Mouse (Mus musculus): ENCODE data around the gene Aqp9. TPM values are rescaled to one million over a fixed set of nuclear protein-coding genes. Genes with fewer than 3 reads are reported as not detected.

Aqp9 gene
- 1.3 and 1.5 TPM in 2 replicates for polyA plus RNA-seq (2015; fragmentation: Nextera tagmentation; extraction: Ambion mirVana)

GRCm38 (mm10) chr9:71168511-71168910 lies at the start of gene Aqp9:
Aqp9 (minus strand) TSS chr9:71168682.
- Histone ChIP-seq H3K27ac (replicated peaks) (peak within 1 kb of the TSS; percentile 77), H3K9ac (no peak within 1 kb of the TSS), H3K9me3 (replicated peaks) (no peaks in the 10 kb centered on the region), H3K36me3 (no peaks in the 10 kb centered on the region), H3K4me2 (replicated peaks) (peak within 1 kb of the TSS; percentile 8; the same call in 1 of the 2 replicates), H3K27me3 (no peaks in the 10 kb centered on the region), H3K4me1 (peaks cover 17% of the 10 kb centered on the region), H3K4me3 (replicated peaks) (no peak within 1 kb of the TSS)
- no peak for ATAC-seq (ENCODE audit: insufficient number of reproducible peaks, low FRiP score, low TSS enrichment, low read depth)
- WGBS = 33% methylated on average over 12 of the region's 12 CpGs

DNA sequence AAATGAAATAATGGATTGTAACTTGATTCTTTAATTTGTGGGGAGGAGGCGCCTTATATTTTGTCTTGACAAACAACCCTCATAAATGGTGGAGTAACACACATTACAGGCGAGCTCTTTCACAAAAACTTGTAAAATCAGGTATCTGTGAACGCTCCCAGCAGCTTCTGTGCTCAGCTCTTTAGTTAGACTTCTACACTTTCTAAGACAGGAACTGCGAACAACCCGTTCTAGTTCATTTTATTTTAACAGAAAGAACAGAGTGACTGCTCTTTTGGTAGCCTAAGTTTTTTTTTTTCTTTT lies 49.3 kb upstream of the Aqp9 start:
- no peak for ATAC-seq (ENCODE audit: insufficient number of reproducible peaks, low FRiP score, low TSS enrichment, low read depth)
- H3K27ac ChIP-seq (replicated peaks) = no peak overlapping the region
- H3K4me2 ChIP-seq (replicated peaks) = no peak overlapping the region
- H3K27me3 ChIP-seq = peaks cover 56% of the 10 kb centered on the region
- 30% methylated on average over 5 of the region's 5 CpGs for WGBS
- peaks cover 17% of the 10 kb centered on the region for H3K4me1 ChIP-seq
- H3K36me3 ChIP-seq = no peaks in the 10 kb centered on the region
- no peak overlapping the region for H3K9ac ChIP-seq
- H3K4me3 ChIP-seq (replicated peaks) = no peak overlapping the region
- no peaks in the 10 kb centered on the region for H3K9me3 ChIP-seq (replicated peaks)

DNA sequence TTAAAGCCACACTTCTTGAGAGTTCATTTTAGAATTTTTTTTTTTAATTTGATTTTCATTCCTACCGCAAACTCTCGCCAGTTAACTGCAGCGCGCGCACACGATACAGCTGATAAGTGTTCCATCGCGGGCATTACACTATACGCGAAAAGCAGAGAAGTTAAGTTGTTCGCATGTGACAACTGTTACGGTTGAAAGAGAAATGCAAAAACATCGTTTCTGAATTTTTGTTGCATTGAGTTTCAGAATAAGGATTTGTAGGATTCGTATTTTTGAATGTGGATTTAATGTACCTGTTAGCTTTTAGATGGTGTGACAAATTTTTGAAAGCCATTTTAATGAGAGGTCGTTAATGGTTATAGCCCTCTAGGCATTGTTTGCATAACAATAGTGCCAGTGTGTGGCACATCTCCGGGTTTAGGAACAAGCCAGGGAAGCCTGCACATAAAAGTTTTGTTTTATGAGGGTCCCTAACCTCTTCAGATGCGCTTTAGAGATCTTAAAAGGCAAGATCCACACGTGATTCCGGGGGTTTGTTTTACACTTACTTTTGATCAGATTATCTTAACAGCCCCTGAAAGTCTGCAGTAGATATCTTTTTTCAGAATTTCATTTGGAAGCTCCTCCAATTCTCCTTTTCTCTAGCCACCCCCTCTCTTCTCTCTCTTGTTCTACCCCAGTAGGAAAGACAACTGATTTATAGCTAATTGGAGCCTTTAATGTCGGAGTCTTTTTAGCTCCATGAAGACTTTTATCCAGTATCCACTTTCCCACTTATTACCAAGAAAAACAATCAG lies 48.7 kb upstream of the Aqp9 start:
- Histone ChIP-seq H3K4me1 (peaks cover 17% of the 10 kb centered on the region), H3K27me3 (peaks cover 60% of the 10 kb centered on the region), H3K9me3 (replicated peaks) (no peaks in the 10 kb centered on the region), H3K4me2 (replicated peaks) (peak overlapping the region; percentile 86), H3K4me3 (replicated peaks) (peak overlapping the region; percentile 43), H3K9ac (no peak overlapping the region), H3K36me3 (no peaks in the 10 kb centered on the region), H3K27ac (replicated peaks) (no peak overlapping the region)
- WGBS = 5% methylated on average over 20 of the region's 20 CpGs
- no peak for ATAC-seq (ENCODE audit: insufficient number of reproducible peaks, low FRiP score, low TSS enrichment, low read depth)

- ATAC-seq (ENCODE audit: insufficient number of reproducible peaks, low FRiP score, low TSS enrichment, low read depth) = no peak
- WGBS = under 1% methylated on average over 57 of the region's 57 CpGs
- no peaks in the 10 kb centered on the region for H3K36me3 ChIP-seq
- H3K27me3 ChIP-seq = peaks cover 64% of the 10 kb centered on the region
- H3K9ac ChIP-seq = peak overlapping the region; percentile 23
- H3K4me1 ChIP-seq = peaks cover 17% of the 10 kb centered on the region
- no peaks in the 10 kb centered on the region for H3K9me3 ChIP-seq (replicated peaks)
- H3K4me3 ChIP-seq (replicated peaks) = peak overlapping the region; percentile 43
- peak overlapping the region; percentile 86 for H3K4me2 ChIP-seq (replicated peaks)
- no peak overlapping the region for H3K27ac ChIP-seq (replicated peaks)
These were observed 47.8 kb upstream of the Aqp9 start for GRCm38 (mm10) chr9:71216036-71216995.

GRCm38 (mm10) chr9:71215248-71216035 lies 47.0 kb upstream of the Aqp9 start, which contains the start of gene Aldh1a2:
Aldh1a2 (plus strand) TSS chr9:71215789.
- peak; percentile 80 for ATAC-seq (ENCODE audit: insufficient number of reproducible peaks, low FRiP score, low TSS enrichment, low read depth)
- Histone ChIP-seq H3K9ac (peak within 1 kb of the TSS; percentile 23), H3K4me2 (replicated peaks) (peak within 1 kb of the TSS; percentile 86), H3K27me3 (peaks cover 68% of the 10 kb centered on the region), H3K4me1 (peaks cover 17% of the 10 kb centered on the region), H3K9me3 (replicated peaks) (no peaks in the 10 kb centered on the region), H3K4me3 (replicated peaks) (peak within 1 kb of the TSS; percentile 43), H3K36me3 (no peaks in the 10 kb centered on the region), H3K27ac (replicated peaks) (no peak within 1 kb of the TSS)
- WGBS = 2% methylated on average over 81 of the region's 97 CpGs

GRCm38 (mm10) chr9:71213636-71214035 lies 45.2 kb upstream of the Aqp9 start:
- WGBS = 27% methylated on average over 4 of the region's 4 CpGs
- Histone ChIP-seq H3K9ac (no peak overlapping the region), H3K4me3 (replicated peaks) (no peak overlapping the region), H3K4me1 (peaks cover 17% of the 10 kb centered on the region), H3K36me3 (no peaks in the 10 kb centered on the region), H3K27me3 (peaks cover 66% of the 10 kb centered on the region), H3K9me3 (replicated peaks) (no peaks in the 10 kb centered on the region), H3K27ac (replicated peaks) (no peak overlapping the region), H3K4me2 (replicated peaks) (no peak overlapping the region)
- no peak for ATAC-seq (ENCODE audit: insufficient number of reproducible peaks, low FRiP score, low TSS enrichment, low read depth)

DNA sequence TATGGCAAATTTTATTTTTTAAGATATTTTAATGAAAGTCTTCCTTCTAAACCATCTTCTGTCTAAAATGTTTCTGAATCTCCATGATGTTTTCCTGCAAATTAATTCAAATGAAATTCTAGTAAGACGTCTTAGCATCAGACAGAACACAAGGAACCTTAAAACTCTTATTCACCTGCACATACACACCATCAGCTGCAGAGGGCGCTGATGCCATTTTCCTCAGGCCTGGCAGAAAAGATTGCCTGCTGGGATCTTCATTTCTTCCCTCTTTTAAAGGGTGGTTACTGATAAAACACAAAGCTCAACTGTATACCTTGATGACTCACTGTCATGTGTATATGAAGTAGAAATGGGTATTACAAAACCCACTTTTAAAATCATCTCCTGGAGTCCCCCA lies 42.4 kb upstream of the Aqp9 start:
- no peak overlapping the region for H3K4me2 ChIP-seq (replicated peaks)
- peaks cover 8% of the 10 kb centered on the region for H3K4me1 ChIP-seq
- H3K27ac ChIP-seq (replicated peaks) = no peak overlapping the region
- H3K9me3 ChIP-seq (replicated peaks) = no peaks in the 10 kb centered on the region
- no peaks in the 10 kb centered on the region for H3K36me3 ChIP-seq
- ATAC-seq (ENCODE audit: insufficient number of reproducible peaks, low FRiP score, low TSS enrichment, low read depth) = no peak
- H3K27me3 ChIP-seq = peaks cover 49% of the 10 kb centered on the region
- WGBS = 6% methylated on average over 2 of the region's 2 CpGs
- no peak overlapping the region for H3K4me3 ChIP-seq (replicated peaks)
- H3K9ac ChIP-seq = no peak overlapping the region

DNA sequence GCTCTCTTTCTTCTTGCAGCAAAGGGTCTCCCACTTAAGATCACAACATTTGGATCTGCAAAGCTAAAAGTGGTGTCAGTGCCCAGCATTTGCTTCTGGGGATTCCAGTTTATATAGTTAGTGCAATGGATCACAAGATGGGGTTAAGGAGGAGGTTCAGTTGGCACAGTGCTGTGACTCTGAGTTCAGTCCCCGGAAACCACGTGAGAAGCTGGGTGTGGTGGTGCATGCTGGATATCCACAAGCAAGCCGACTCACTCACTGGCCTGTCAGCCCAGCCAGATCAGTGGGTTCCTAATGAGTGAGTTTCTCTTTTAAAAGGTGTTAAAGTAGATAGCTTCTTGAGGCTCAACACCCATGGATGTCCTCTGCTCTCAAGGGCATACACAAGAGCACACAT lies 40.8 kb upstream of the Aqp9 start:
- Histone ChIP-seq H3K9me3 (replicated peaks) (no peaks in the 10 kb centered on the region), H3K36me3 (no peaks in the 10 kb centered on the region), H3K4me2 (replicated peaks) (no peak overlapping the region), H3K4me1 (no peaks in the 10 kb centered on the region), H3K4me3 (replicated peaks) (no peak overlapping the region), H3K27me3 (peaks cover 34% of the 10 kb centered on the region), H3K9ac (no peak overlapping the region), H3K27ac (replicated peaks) (no peak overlapping the region)
- 60% methylated on average over 3 of the region's 3 CpGs for WGBS
- no peak for ATAC-seq (ENCODE audit: insufficient number of reproducible peaks, low FRiP score, low TSS enrichment, low read depth)

GRCm38 (mm10) chr9:71202265-71202664 lies 33.8 kb upstream of the Aqp9 start:
- no peak for ATAC-seq (ENCODE audit: insufficient number of reproducible peaks, low FRiP score, low TSS enrichment, low read depth)
- 81% methylated on average over 4 of the region's 4 CpGs for WGBS
- Histone ChIP-seq H3K36me3 (no peaks in the 10 kb centered on the region), H3K4me3 (replicated peaks) (no peak overlapping the region), H3K9me3 (replicated peaks) (no peaks in the 10 kb centered on the region), H3K4me2 (replicated peaks) (no peak overlapping the region), H3K4me1 (no peaks in the 10 kb centered on the region), H3K27me3 (no peaks in the 10 kb centered on the region), H3K27ac (replicated peaks) (no peak overlapping the region), H3K9ac (no peak overlapping the region)

- no peaks in the 10 kb centered on the region for H3K27me3 ChIP-seq
- no peaks in the 10 kb centered on the region for H3K9me3 ChIP-seq (replicated peaks)
These were observed 30.3 kb upstream of the Aqp9 start for GRCm38 (mm10) chr9:71198826-71199225.

More at GRCm38 (mm10) chr9:71198826-71199225, 30.3 kb upstream of the Aqp9 start:
- Histone ChIP-seq H3K9ac (no peak overlapping the region), H3K36me3 (no peaks in the 10 kb centered on the region), H3K4me1 (no peaks in the 10 kb centered on the region), H3K4me3 (replicated peaks) (no peak overlapping the region), H3K4me2 (replicated peaks) (no peak overlapping the region), H3K27ac (replicated peaks) (no peak overlapping the region)
- WGBS = 74% methylated on average over 5 of the region's 5 CpGs
- no peak for ATAC-seq (ENCODE audit: insufficient number of reproducible peaks, low FRiP score, low TSS enrichment, low read depth)

Measured in embryonic facial prominence, embryonic 15.5 days (tissue).